In the genomic region with DNA sequence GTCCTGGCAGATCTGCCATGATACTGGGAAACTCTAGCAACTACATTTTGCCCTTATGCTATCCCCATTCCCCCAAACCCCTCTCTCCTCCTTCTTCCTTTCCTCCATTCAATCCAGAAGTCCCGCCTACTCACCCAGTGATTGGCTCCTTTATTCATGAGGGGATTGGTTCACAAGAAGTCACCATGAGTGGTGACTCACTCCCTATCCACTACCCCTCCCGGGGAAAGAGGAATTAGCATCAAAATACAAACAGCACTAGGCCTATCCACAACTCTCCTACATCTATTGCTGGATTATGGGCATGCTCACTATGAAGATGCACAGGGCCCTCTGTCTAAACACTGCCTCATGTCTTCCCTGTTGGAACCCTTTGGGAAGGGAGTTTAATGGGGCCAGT, we compare ENCODE assay signal across 29 mouse cellular contexts. TPM values are rescaled to one million over a fixed set of nuclear protein-coding genes. Genes with fewer than 3 reads are reported as not detected.
A peak's percentile ranks its signal among the peaks of the same experiment; 100 is the strongest.
DNase-seq lines count a peak whose midpoint lies in the region; ATAC-seq and TF ChIP-seq lines count a peak whose summit lies in the region.
"Had no signal": no experiment of that assay in that cellular context is flagged by ENCODE, and none has a peak within 500 bp of the region (broad histone marks: within the 10 kb centered on the region; RNA-seq: fewer than 3 reads in every experiment).

No protein-coding gene starts in this region.

- no peak overlapping the region for H3K27ac ChIP-seq in midbrain, embryonic 12.5 days (replicated peaks)
- H3K27ac ChIP-seq in midbrain, postnatal 0 days (ENCODE audit: low read depth, low read length) = no peak overlapping the region
- H3K27ac ChIP-seq in layer of hippocampus, adult 2 months = no peak overlapping the region
- no peak overlapping the region for H3K27ac ChIP-seq in intestine, embryonic 15.5 days
- H3K27ac ChIP-seq: embryonic facial prominence, embryonic 10.5 days; embryonic facial prominence, embryonic 15.5 days; forebrain, embryonic 12.5 days; hindbrain, embryonic 13.5 days; liver, embryonic 15.5 days; lung, embryonic 15.5 days; neural tube, embryonic 12.5 days had no signal

- TF ChIP-seq CTCF in midbrain, postnatal 0 days (IDR thresholded peaks at IDR 0.05) = no peak
- TF ChIP-seq CTCF in layer of hippocampus, adult 2 months (conservative IDR thresholded peaks at IDR 0.05) = no peak

- no peaks in the 10 kb centered on the region for H3K4me1 ChIP-seq in midbrain, embryonic 12.5 days
- H3K4me1 ChIP-seq in midbrain, postnatal 0 days (ENCODE audit: insufficient read depth, low read length) = no peaks in the 10 kb centered on the region
- no peaks in the 10 kb centered on the region for H3K4me1 ChIP-seq in intestine, embryonic 15.5 days (replicated peaks)
- H3K4me1 ChIP-seq: embryonic facial prominence, embryonic 10.5 days; embryonic facial prominence, embryonic 15.5 days; forebrain, embryonic 12.5 days; hindbrain, embryonic 13.5 days; neural tube, embryonic 12.5 days had no signal

- H3K9ac ChIP-seq in midbrain, embryonic 12.5 days (replicated peaks) = no peak overlapping the region
- no peak overlapping the region for H3K9ac ChIP-seq in midbrain, postnatal 0 days (replicated peaks; ENCODE audit: low read length, poor library complexity, severe bottlenecking)
- no peak overlapping the region for H3K9ac ChIP-seq in intestine, embryonic 15.5 days
- H3K9ac ChIP-seq: embryonic facial prominence, embryonic 15.5 days; forebrain, embryonic 12.5 days; forebrain, postnatal 0 days; hindbrain, embryonic 13.5 days; liver, embryonic 15.5 days; lung, embryonic 15.5 days; neural tube, embryonic 12.5 days had no signal

- H3K36me3 ChIP-seq in midbrain, embryonic 12.5 days = no peaks in the 10 kb centered on the region
- H3K36me3 ChIP-seq in midbrain, postnatal 0 days (ENCODE audit: insufficient read depth, low read length) = no peaks in the 10 kb centered on the region
- H3K36me3 ChIP-seq in intestine, embryonic 15.5 days = no peaks in the 10 kb centered on the region
- H3K36me3 ChIP-seq: embryonic facial prominence, embryonic 10.5 days; embryonic facial prominence, embryonic 15.5 days; forebrain, embryonic 12.5 days; hindbrain, embryonic 13.5 days; liver, embryonic 15.5 days; lung, embryonic 15.5 days; neural tube, embryonic 12.5 days had no signal

- H3K9me3 ChIP-seq in midbrain, embryonic 12.5 days = no peaks in the 10 kb centered on the region
- no peaks in the 10 kb centered on the region for H3K9me3 ChIP-seq in midbrain, postnatal 0 days (ENCODE audit: low read length)
- H3K9me3 ChIP-seq in intestine, embryonic 15.5 days = no peaks in the 10 kb centered on the region
- H3K9me3 ChIP-seq: embryonic facial prominence, embryonic 10.5 days; embryonic facial prominence, embryonic 15.5 days; forebrain, embryonic 12.5 days; hindbrain, embryonic 13.5 days; liver, embryonic 15.5 days; lung, embryonic 15.5 days; neural tube, embryonic 12.5 days had no signal

- no peak for DNase-seq in midbrain, postnatal 0 days (ENCODE audit: low spot score)
- peak; percentile 54 for DNase-seq in ES-CJ7 (ENCODE audit: low read depth, low spot score)
- peak; percentile 88 for DNase-seq in R1 (ENCODE audit: low read depth, low spot score)
- DNase-seq in embryo, embryonic 10 days (ENCODE audit: low spot score) = no peak
- no peak for DNase-seq in layer of hippocampus, adult 2 months (ENCODE audit: low spot score in 2 of 2)
- DNase-seq: adrenal gland, postnatal 25 days; cerebellum, adult 18-20 months; cerebellum, postnatal 14 days; forebrain, postnatal 0 days; gastrocnemius, postnatal 14 days; kidney, adult 2 months; right cerebral cortex, adult 18-20 months; thymus, postnatal 14 days had no signal

- 48% methylated on average over 2 of the region's 2 CpGs for WGBS in midbrain, embryonic 12.5 days
- WGBS in midbrain, postnatal 0 days = 49% methylated on average over 2 of the region's 2 CpGs
- 55% methylated on average over 2 of the region's 2 CpGs for WGBS in intestine, embryonic 15.5 days

- no peaks in the 10 kb centered on the region for H3K27me3 ChIP-seq in midbrain, embryonic 12.5 days
- no peaks in the 10 kb centered on the region for H3K27me3 ChIP-seq in midbrain, postnatal 0 days (ENCODE audit: insufficient read depth, low read length)
- no peaks in the 10 kb centered on the region for H3K27me3 ChIP-seq in intestine, embryonic 15.5 days (replicated peaks)
- H3K27me3 ChIP-seq: embryonic facial prominence, embryonic 15.5 days; forebrain, embryonic 12.5 days; hindbrain, embryonic 13.5 days; liver, embryonic 15.5 days; lung, embryonic 15.5 days; neural tube, embryonic 12.5 days had no signal

- ATAC-seq in midbrain, embryonic 12.5 days (ENCODE audit: low FRiP score, low read depth) = peak; percentile 44; the same call in 1 of the 2 replicates
- ATAC-seq in midbrain, postnatal 0 days (ENCODE audit: low FRiP score) = no peak
- ATAC-seq in megakaryocyte progenitor cell, adult 5-6 weeks (replicated peaks; ENCODE audit: poor library complexity) = 0 out of 2 replicates have a peak, but pooled peaks have one; percentile 27
- ATAC-seq in intestine, embryonic 15.5 days = no peak
- ATAC-seq: forebrain, postnatal 0 days; inflammation-experienced regulatory T-cells, adult 6 months; midbrain, embryonic 16.5 days had no signal

- no peak overlapping the region for H3K4me2 ChIP-seq in midbrain, embryonic 12.5 days (replicated peaks)
- no peak overlapping the region for H3K4me2 ChIP-seq in midbrain, postnatal 0 days (ENCODE audit: low read depth, low read length, poor library complexity, severe bottlenecking)
- no peak overlapping the region for H3K4me2 ChIP-seq in intestine, embryonic 15.5 days (replicated peaks)
- H3K4me2 ChIP-seq: embryonic facial prominence, embryonic 15.5 days; forebrain, embryonic 12.5 days; heart, embryonic 11.5 days; hindbrain, embryonic 13.5 days; liver, embryonic 15.5 days; lung, embryonic 15.5 days; neural tube, embryonic 12.5 days had no signal

- no peak overlapping the region for H3K4me3 ChIP-seq in midbrain, embryonic 12.5 days
- no peak overlapping the region for H3K4me3 ChIP-seq in midbrain, postnatal 0 days (ENCODE audit: low read depth, low read length)
- no peak overlapping the region for H3K4me3 ChIP-seq in layer of hippocampus, adult 2 months
- no peak overlapping the region for H3K4me3 ChIP-seq in intestine, embryonic 15.5 days (replicated peaks)
- H3K4me3 ChIP-seq: embryonic facial prominence, embryonic 10.5 days; embryonic facial prominence, embryonic 15.5 days; forebrain, embryonic 12.5 days; hindbrain, embryonic 13.5 days; liver, embryonic 15.5 days; lung, embryonic 15.5 days; myocyte; neural tube, embryonic 12.5 days had no signal

RNA-seq across cellular contexts. Expression of a gene that starts 12.2 kb away (rescaled TPM):
- polyA plus RNA-seq in midbrain, embryonic 12.5 days (2016; fragmentation: Nextera tagmentation; extraction: Ambion mirVana) = 2.9 and 3.8 TPM in 2 replicates
- 10.0 and 10.6 TPM in 2 replicates for total RNA-seq in midbrain, postnatal 0 days (2014; rRNA removed)
- 2.7 and 3.1 TPM in 2 replicates for polyA plus RNA-seq in midbrain, postnatal 0 days (2015; fragmentation: Nextera tagmentation; extraction: Ambion mirVana)
- 0.17 TPM in 1 of 2 replicates, not detected in the other for total RNA-seq in megakaryocyte progenitor cell, adult 5-6 weeks (2015)
- 0.03 TPM in 1 of 2 replicates, not detected in the other for total RNA-seq in megakaryocyte progenitor cell, adult 5-6 weeks (2017)
- 1 to 10 TPM; 1.3 to 1.5 TPM for total RNA-seq in layer of hippocampus, adult 2 months (2021)
- polyA plus RNA-seq in intestine, embryonic 15.5 days (2015; fragmentation: Nextera tagmentation; extraction: Ambion mirVana) = 2.3 and 2.5 TPM in 2 replicates
- total RNA-seq: granulocyte monocyte progenitor cell, adult 5-6 weeks; megakaryocyte-erythroid progenitor cell, adult 5-6 weeks had no signal

RNA-seq across cellular contexts. Expression of a gene that starts 16.5 kb away (rescaled TPM):
- polyA plus RNA-seq in midbrain, embryonic 12.5 days (2016; fragmentation: Nextera tagmentation; extraction: Ambion mirVana) = 2.8 and 3.0 TPM in 2 replicates
- 4.9 and 11.5 TPM in 2 replicates for total RNA-seq in midbrain, postnatal 0 days (2014; rRNA removed)
- 0.93 and 0.98 TPM in 2 replicates for polyA plus RNA-seq in midbrain, postnatal 0 days (2015; fragmentation: Nextera tagmentation; extraction: Ambion mirVana)
- 0.85 and 1.3 TPM in 2 replicates for total RNA-seq in megakaryocyte progenitor cell, adult 5-6 weeks (2015)
- total RNA-seq in megakaryocyte progenitor cell, adult 5-6 weeks (2017) = 1.4 and 2.7 TPM in 2 replicates
- 1 to 10 TPM; 5.6 to 7.0 TPM for total RNA-seq in layer of hippocampus, adult 2 months (2021)
- polyA plus RNA-seq in intestine, embryonic 15.5 days (2015; fragmentation: Nextera tagmentation; extraction: Ambion mirVana) = 1.7 and 1.9 TPM in 2 replicates

RNA-seq across cellular contexts. Expression of a gene that starts 53.3 kb away (rescaled TPM):
- polyA plus RNA-seq in midbrain, embryonic 12.5 days (2016; fragmentation: Nextera tagmentation; extraction: Ambion mirVana) = 1.7 and 1.9 TPM in 2 replicates
- 0.71 and 3.4 TPM in 2 replicates for total RNA-seq in midbrain, postnatal 0 days (2014; rRNA removed)
- 0.49 and 0.72 TPM in 2 replicates for polyA plus RNA-seq in midbrain, postnatal 0 days (2015; fragmentation: Nextera tagmentation; extraction: Ambion mirVana)
- total RNA-seq in megakaryocyte progenitor cell, adult 5-6 weeks (2015) = 0.22 TPM in 2 replicates
- total RNA-seq in megakaryocyte progenitor cell, adult 5-6 weeks (2017) = 0.25 and 0.88 TPM in 2 replicates
- under 1 TPM; 0.47 to 0.69 TPM for total RNA-seq in layer of hippocampus, adult 2 months (2021)
- 1.3 and 1.4 TPM in 2 replicates for polyA plus RNA-seq in intestine, embryonic 15.5 days (2015; fragmentation: Nextera tagmentation; extraction: Ambion mirVana)

Comparison
In these comparisons a context has a peak if more than half of its experiments do, and no peak if none do; other contexts are left out.
1. ATAC-seq: peak in midbrain, embryonic 12.5 days (single experiment) and megakaryocyte progenitor cell, adult 5-6 weeks (single experiment); none in midbrain, postnatal 0 days (single experiment) and intestine, embryonic 15.5 days (single experiment).
2. DNase-seq: peak in ES-CJ7 (single experiment) and R1 (single experiment); none in midbrain, postnatal 0 days (single experiment), embryo, embryonic 10 days (single experiment) and layer of hippocampus, adult 2 months (0 of 2).